Mouse (Mus musculus): ENCODE measurements around the gene Retreg1. TPM values are rescaled to one million over a fixed set of nuclear protein-coding genes. Genes with fewer than 3 reads are reported as not detected.
"Not testable (repeated sequence)": the region's sequence is repeated elsewhere in the genome, so short reads cannot be mapped to it uniquely, and the experiment has no call there.

Retreg1 gene
- total RNA-seq, 2 experiments from 2014 or later: 27.3 to 28.6 TPM

GRCm38 (mm10) chr15:25975810-25976209 lies 132.8 kb downstream of the Retreg1 start:
- H3K27ac ChIP-seq: no peak overlapping the region
- no peak for DNase-seq (ENCODE audit: low spot score in 2 of 2)
- no peak overlapping the region for H3K4me3 ChIP-seq
- no peak for TF ChIP-seq CTCF (conservative IDR thresholded peaks at IDR 0.05)

DNA sequence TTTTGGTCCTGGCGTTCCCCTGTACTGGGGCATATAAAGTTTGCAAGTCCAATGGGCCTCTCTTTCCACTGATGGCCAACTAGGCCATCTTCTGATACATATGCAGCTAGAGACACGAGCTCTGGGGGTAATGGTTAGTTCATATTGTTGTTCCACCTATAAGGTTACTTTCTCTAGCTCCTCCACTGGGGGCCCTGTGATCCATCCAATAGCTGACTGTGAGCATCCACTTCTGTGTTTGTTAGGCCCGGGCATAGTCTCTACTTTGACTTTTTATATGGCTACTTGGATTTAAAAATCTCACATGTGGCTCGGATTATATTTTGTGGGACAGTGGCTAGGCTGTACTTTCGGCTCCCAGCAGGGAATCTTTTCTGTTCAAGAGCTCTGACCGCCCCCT lies 140.6 kb downstream of the Retreg1 start:
- H3K27ac ChIP-seq: peak overlapping the region; percentile 91
- peak overlapping the region; percentile 80 for H3K4me3 ChIP-seq
- DNase-seq (ENCODE audit: low spot score in 2 of 2): not testable (repeated sequence)

DNA sequence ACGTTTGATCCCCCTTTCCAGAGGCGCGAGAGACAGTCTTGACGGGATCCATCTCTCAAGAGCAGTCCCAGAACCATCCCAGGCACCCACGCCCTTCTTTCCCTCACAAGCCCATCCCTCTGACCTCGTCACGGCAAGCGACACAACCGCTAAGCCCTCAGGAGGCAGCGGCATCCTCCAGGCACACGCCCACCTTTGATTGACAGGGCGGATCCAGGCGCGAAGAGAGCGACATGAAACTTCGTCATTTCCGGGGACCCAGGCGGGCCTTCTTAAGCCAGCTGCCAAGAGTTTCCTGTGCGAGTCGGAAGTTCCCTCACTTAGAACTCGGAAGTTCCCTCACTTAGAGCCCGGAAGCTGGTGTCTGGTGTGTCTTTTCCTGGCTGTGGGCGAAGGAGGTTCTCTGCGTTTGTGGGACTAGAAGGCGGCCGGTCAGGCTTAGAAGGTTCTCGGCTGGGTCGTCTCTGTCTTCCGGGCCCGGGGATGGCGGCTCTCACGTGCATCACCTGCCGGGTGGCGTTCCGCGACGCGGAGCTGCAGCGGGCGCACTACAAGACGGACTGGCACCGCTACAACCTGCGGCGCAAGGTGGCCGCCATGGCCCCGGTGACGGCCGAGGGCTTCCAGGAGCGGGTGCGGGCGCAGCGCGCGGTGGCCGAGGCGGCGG lies 141.2 kb downstream of the Retreg1 start, which contains the start of gene Zfp622:
Zfp622 (plus strand) TSS at position 300 of the 667 bp plus-strand sequence.
- Histone ChIP-seq H3K27ac (peak within 1 kb of the TSS; percentile 92), H3K4me3 (peak within 1 kb of the TSS; percentile 80)
- no peak for TF ChIP-seq CTCF (conservative IDR thresholded peaks at IDR 0.05)
- DNase-seq (ENCODE audit: low spot score in 2 of 2): peak; percentile 95 to 98

DNA sequence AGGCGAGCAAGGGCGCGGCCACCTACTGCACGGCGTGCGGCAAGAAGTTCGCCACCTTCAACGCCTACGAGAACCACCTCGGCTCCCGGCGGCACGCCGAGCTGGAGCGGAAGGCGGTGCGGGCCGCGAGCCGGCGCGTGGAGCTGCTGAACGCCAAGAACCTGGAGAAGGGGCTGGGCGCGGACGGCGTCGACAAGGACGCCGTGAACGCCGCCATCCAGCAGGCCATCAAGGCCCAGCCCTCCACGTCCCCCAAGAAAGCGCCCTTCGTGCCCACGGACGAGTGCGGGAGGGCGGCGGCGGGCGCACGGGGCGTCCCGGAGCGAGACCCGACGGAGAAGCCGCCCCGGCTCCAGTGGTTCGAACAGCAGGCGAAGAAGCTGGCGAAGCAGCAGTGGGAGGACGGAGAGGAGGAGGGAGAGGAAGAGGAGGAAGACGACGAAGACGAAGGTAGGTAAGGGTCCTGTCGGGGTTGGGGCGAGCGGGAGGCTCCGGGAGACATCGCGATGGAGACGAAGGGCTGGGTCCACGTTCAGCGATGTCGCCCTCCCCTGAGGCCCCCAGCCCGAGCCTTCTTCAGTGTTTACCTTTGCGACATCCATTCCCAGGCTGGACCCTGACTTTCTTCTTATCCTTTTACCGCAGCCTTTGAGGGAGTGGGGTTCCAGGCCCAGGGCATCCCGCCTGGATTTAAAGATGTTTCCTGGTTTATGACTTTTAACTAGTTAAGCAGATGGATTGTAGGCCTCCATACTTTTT lies 141.9 kb downstream of the Retreg1 start:
- TF ChIP-seq CTCF (conservative IDR thresholded peaks at IDR 0.05): no peak
- peak overlapping the region; percentile 92 for H3K27ac ChIP-seq
- peak overlapping the region; percentile 80 for H3K4me3 ChIP-seq
- no peak for DNase-seq (ENCODE audit: low spot score in 2 of 2)

DNA sequence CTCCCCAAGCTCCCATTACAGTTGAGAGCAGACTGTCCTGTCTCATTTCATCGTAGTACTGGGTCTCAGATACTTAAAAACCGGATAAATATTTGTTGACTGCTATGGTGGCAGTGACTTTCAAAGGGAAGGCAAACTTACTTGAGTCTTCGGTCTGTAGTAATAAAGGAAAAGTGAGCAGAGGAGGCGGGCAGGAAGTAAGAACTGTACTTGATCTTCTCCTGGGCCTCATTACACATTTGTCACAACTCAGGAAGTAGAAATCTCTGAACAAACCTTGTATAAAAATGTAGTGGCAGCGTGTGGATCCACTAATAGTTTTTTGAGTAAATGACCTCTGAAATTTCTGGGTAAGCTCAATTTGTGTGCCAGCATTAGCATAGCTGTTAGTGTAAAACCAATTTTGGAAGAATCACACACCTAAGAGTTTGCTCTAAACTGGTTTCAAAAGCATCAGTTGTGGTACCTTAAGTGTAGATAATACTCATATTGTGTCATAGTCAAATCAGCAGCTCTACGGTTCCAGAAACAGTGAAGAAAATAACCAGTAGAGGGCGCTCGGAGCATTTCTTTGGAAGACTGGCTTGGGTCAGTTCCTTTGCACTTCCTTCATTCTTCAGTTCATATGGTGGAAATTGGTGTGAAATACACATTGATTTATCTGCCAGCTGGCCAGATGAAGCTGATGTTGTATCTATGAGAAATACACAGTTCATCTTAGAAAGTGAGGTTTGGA lies 150.2 kb downstream of the Retreg1 start:
- DNase-seq (ENCODE audit: low spot score in 2 of 2): peak; percentile 58 to 74
- TF ChIP-seq CTCF (conservative IDR thresholded peaks at IDR 0.05): peak; percentile 90
- Histone ChIP-seq H3K4me3 (no peak overlapping the region), H3K27ac (no peak overlapping the region)

- peak in 1 of 2 experiments; percentile 42 for DNase-seq (ENCODE audit: low spot score in 2 of 2)
- no peak overlapping the region for H3K4me3 ChIP-seq
- H3K27ac ChIP-seq: peak overlapping the region; percentile 19; the same call in 1 of the 2 replicates
- TF ChIP-seq CTCF (conservative IDR thresholded peaks at IDR 0.05): peak; percentile 92
Observed at GRCm38 (mm10) chr15:25995521-25995920, 152.5 kb downstream of the Retreg1 start.

- not testable (repeated sequence) for DNase-seq (ENCODE audit: low spot score in 2 of 2); H3K4me3 ChIP-seq; H3K27ac ChIP-seq
Observed at GRCm38 (mm10) chr15:25999545-25999944, 156.6 kb downstream of the Retreg1 start.

DNA sequence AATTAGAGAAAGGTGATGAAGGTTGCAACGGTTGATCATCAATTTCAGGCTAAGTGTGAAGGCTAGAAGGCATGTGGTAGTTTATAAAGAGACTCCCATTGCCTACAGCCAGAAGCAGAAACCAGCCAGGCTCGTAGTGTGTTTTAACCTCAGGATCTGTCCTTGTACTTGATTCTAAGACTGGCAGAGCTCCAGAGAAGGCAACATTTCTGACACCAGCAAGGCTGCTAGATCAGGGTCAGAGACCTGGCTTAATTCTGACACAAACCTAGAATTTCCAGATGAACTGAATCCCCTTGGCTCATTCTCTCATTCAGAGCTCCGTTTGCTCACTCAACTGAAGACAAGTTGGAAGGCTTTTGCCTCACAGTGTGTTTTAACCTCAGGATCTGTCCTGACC lies 165.6 kb downstream of the Retreg1 start:
- H3K4me3 ChIP-seq: no peak overlapping the region
- no peak for TF ChIP-seq CTCF (conservative IDR thresholded peaks at IDR 0.05)
- no peak overlapping the region for H3K27ac ChIP-seq
- no peak for DNase-seq (ENCODE audit: low spot score in 2 of 2)

DNA sequence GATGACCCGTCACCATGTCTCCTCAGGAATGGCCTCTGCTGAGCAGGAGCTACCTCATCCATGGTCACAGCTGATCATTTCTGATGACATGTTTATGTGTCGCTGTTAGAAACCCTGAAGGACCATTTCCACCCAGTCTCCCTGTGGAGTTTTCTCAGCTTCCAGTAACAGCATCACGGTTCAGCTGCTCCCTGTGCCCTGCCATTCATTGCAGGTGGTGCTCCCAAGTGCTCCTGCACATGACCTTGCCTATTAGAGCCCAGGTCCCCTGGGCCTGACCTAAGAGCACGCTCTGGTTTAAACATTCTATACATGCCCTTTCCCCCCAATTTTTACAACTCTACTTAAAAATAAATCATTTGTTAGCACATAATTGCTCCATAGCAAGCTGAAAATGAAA lies 169.9 kb downstream of the Retreg1 start:
- no peak for DNase-seq (ENCODE audit: low spot score in 2 of 2)
- H3K27ac ChIP-seq: no peak overlapping the region
- no peak for TF ChIP-seq CTCF (conservative IDR thresholded peaks at IDR 0.05)
- no peak overlapping the region; the same call in 1 of the 2 replicates for H3K4me3 ChIP-seq

GRCm38 (mm10) chr15:26015979-26016665 lies 173.1 kb downstream of the Retreg1 start:
- H3K27ac ChIP-seq: no peak overlapping the region
- DNase-seq (ENCODE audit: low spot score in 2 of 2): no peak
- H3K4me3 ChIP-seq: no peak overlapping the region
- TF ChIP-seq CTCF (conservative IDR thresholded peaks at IDR 0.05): no peak

DNA sequence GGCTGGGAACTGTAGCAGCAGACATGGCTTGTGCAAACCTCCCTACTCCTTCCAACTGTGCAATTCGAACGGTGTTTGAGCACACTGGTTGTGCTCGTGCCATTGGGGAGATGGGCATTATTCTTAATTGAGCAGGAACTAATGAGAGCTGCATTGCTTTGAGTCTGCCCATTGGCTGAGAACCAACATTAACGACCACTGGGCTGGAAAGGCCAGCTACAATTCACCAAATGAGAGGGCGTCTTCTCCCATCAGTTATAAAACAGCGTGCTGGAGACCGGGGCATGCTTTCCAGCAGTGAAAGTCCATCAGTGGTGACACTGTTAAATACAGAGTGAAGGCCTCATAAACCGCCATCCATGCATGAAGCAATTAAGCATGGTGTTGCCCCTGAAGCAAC lies 178.7 kb downstream of the Retreg1 start:
- no peak for DNase-seq (ENCODE audit: low spot score in 2 of 2)
- Histone ChIP-seq H3K27ac (no peak overlapping the region), H3K4me3 (no peak overlapping the region)
- TF ChIP-seq CTCF (conservative IDR thresholded peaks at IDR 0.05): no peak

DNA sequence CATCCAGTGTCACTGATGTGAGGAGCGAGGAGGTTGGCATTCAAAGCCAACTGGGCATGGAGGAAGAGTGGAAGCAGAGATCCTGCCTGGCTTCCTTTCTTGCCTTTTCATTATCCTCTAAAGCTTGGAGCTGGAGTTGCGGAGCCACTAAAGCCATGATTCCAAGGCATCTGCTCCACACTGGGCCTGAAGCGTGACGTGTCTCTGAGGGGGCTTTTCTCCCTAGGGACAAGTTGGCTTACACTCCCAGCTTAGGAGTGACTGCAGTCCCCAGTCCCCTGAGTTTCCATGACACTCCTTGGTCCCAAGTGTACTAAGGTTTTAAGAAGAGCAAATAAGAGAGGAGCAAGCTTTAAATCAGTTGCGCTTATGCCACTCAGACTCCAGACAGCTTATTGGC lies 179.7 kb downstream of the Retreg1 start:
- no peak overlapping the region for H3K4me3 ChIP-seq
- H3K27ac ChIP-seq: no peak overlapping the region
- no peak for DNase-seq (ENCODE audit: low spot score in 2 of 2)
- TF ChIP-seq CTCF (conservative IDR thresholded peaks at IDR 0.05): no peak

Small RNAs within 50 kb of the gene (microRNA-seq; reads per million reads assigned to microRNA genes)
- 0 reads per million in 2 experiments for gene Mir7212

Other genes with a start within 250 kb of the Retreg1 start
- 10 to 100 TPM; 52.0 to 54.3 TPM for gene Myo10, start 220.7 kb upstream of the Retreg1 start, total RNA-seq (2021)
- 10 to 100 TPM; 44.5 to 45.4 TPM for gene Zfp622, start 141.2 kb downstream of the Retreg1 start, total RNA-seq (2021)